Mouse (Mus musculus): ENCODE results near the gene Prickle4. TPM values are rescaled to one million over a fixed set of nuclear protein-coding genes. Genes with fewer than 3 reads are reported as not detected.

Gene Prickle4
- total RNA-seq (2022), result 1 to 10 TPM in 3 of 4 experiments, under 1 TPM in 1; 0.56 to 3.3 (median 2.3) TPM

DNA sequence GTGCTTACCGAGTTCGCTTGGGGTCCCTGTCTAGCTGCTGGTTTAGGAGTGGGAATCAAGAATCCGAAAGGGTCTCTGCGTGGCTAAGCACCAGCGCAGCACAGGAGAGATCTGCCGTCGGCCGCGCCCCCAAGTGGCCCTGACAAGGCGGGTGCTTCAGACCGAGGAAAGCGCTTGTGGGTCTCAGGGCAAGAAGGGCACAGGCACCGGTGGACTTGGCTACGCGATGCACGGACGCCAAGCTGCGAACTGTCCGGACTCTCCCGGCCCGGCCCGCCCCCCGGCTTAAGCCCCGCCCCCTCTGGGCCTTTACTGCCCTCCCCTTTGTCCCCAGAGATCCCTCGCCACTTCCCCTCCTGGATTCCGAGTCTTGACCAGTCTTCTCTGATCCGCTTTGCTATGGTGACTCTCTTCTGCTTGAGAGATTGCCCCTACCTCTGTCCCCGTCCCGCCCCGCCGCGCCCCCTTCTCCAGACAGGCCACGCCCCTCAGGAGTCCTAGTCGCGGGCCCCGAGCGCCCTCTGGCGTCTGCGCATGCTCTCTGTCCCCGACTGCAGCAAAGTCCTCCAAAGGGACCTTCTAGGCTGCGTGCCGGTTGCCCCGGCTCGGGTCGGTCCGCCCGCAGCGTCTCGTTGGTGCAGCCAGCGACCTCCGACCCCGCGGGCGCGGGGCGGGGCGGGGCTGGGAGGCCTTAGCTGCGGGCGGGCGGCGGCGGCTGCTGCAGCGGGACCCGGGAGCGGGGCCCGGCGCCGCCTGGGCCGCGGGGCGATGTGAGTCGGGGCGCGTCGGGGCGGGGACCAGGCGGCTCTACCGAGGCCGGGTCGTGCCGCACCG lies at the start of gene Prickle4:
Prickle4 (minus strand) TSS at position 234 of the 834 bp plus-strand sequence.
- peak; percentile 96 to 98 for DNase-seq (ENCODE audit: low spot score in 2 of 2)

GRCm38 (mm10) chr17:47744086-47744485 lies 49.5 kb upstream of the Prickle4 start:
- DNase-seq (ENCODE audit: low spot score in 2 of 2), result no peak

- no peak for DNase-seq (ENCODE audit: low spot score in 2 of 2)
Measured at GRCm38 (mm10) chr17:47742991-47743734, 48.6 kb upstream of the Prickle4 start.

GRCm38 (mm10) chr17:47740186-47740585 lies 45.6 kb upstream of the Prickle4 start:
- no peak for DNase-seq (ENCODE audit: low spot score in 2 of 2)

- peak; percentile 38 to 45 for DNase-seq (ENCODE audit: low spot score in 2 of 2)
Measured at GRCm38 (mm10) chr17:47738879-47739798, 44.6 kb upstream of the Prickle4 start.

DNA sequence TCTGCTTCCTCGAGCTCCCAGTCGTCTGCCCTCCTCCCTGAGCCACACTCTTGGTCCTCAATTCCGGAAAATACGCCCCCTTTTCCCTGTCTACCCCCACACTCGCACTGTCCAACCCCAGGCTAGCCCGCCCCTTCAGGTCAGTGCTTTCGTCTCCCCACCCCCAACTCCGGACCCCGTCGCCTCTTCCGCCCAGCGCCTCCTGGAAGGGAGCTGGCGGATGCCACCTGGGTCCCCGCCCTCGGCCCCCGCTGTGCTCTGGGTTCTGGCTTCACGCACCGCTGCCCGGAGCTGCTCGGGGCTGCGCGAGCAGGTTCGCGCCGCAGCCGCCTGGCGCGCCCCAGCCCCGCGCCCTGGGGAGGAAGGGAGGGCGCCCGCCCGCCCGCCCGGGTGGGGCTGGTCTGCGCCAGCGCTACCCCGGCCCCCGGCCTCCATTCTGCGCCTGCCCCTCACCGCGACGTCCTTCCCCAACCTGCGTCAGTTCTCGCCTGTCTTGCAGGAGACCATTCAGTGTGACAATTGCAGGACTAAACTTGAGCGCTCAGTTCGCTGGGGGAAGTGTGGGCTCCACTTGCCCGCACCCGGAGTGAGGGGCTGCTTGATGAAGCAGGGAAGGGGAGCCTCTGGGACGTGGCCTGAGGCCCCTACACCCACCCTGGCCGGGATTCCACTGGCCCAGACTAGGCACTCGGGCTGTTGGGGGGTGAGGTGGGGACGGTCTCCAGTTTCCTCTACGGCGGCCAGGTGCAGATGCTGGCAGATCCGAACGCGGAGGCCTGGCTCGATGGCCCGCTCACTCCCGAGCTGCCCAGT lies 43.7 kb upstream of the Prickle4 start:
- DNase-seq (ENCODE audit: low spot score in 2 of 2), result peak; percentile 65 to 76

- peak; percentile 92 to 95 for DNase-seq (ENCODE audit: low spot score in 2 of 2)
Measured at GRCm38 (mm10) chr17:47737271-47738065, 42.9 kb upstream of the Prickle4 start.

DNA sequence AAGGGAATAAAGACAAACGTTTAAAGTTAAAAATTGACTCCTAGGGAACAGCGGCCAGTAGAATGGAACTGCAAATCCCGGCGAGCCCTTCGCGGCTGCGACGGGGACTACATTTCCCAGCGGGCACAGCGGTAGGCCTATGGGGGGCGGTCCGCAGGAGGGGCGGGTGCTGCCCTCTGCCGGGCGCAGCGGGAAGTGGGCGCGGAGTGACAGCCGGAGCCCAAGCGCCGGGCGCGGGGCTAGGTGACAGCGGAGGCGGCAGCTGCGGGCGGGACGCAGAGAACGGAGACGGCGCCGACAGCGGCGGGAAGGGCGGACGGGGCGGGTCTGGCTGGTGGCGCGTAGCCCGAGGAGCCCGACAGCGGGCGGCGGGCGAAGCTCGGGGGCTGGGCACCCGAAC lies 42.3 kb upstream of the Prickle4 start, which contains the start of gene Tfeb:
Tfeb (plus strand) TSS at position 175 of the 400 bp plus-strand sequence.
- peak; percentile 96 for DNase-seq (ENCODE audit: low spot score in 2 of 2)

- no peak for DNase-seq (ENCODE audit: low spot score in 2 of 2)
Measured at GRCm38 (mm10) chr17:47735553-47736100, 41.1 kb upstream of the Prickle4 start.

- DNase-seq (ENCODE audit: low spot score in 2 of 2), result no peak
Measured at GRCm38 (mm10) chr17:47730633-47731575, 36.4 kb upstream of the Prickle4 start.

DNA sequence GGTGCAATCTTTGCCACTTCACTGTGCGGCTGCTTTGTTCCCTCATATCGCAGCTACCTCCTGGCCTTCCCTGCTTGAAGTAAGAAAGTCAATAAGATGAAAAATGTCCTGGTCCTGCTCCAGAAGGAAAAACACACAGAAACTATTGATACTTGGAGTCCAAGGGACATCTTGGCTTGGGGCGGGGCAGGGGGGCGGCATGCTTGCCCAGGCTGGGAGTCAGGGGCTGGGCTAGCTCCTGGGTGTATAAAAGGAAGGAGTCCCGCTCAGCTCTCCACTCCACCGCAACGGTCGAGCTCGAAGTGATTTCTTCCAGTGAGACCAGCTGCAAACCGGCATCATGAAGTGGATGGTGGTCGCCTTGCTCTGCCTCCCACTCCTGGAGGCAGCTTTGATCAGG lies 32.0 kb upstream of the Prickle4 start, which contains the start of gene Pgc:
Pgc (plus strand) TSS at position 277 of the 400 bp plus-strand sequence.
- no peak for DNase-seq (ENCODE audit: low spot score in 2 of 2)

DNA sequence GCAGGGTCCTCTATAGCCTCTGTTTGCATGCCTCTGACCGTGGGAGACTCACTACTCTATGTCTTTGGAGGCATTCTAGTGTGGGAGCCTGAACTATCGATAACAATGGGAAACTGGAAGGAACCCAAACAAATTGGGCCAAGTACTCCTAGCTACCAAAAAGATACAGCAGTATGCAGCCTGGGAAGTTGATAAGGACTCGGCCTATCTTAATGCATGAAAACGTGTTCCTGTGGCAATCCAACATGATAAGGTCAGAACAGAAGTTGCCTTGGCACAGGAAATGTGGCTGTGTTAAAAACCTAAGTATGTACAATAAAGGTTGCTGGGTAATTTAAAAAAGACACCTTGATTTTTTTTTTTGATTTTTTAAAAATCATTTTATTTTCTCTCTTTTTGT lies 26.6 kb upstream of the Prickle4 start:
- no peak for DNase-seq (ENCODE audit: low spot score in 2 of 2)

DNA sequence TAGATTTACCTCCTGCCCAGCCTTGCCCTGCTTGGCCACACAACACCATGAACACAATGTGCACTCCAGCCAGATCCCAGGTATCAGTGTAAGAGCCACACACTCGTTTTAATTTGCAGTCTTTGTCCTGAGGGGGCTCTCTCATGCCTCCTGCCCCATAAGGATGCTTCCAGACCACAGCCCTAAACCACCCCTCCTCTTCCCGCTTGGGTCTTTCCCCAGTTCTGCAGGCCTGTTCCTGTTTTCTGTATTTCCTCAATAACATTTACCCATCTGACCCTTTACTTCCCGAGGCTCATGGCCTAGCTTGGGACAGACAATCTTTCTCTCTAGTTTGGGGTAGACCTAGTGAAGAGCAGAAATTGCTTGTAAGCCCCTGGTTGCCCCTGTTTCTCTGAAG lies 20.5 kb upstream of the Prickle4 start:
- DNase-seq (ENCODE audit: low spot score in 2 of 2), result no peak

- DNase-seq (ENCODE audit: low spot score in 2 of 2), result no peak
Measured at GRCm38 (mm10) chr17:47712889-47713571, 18.5 kb upstream of the Prickle4 start.

- DNase-seq (ENCODE audit: low spot score in 2 of 2), result no peak
Measured at GRCm38 (mm10) chr17:47711883-47712282, 17.3 kb upstream of the Prickle4 start.

- DNase-seq (ENCODE audit: low spot score in 2 of 2), result no peak
Measured at GRCm38 (mm10) chr17:47710036-47710435, 15.5 kb upstream of the Prickle4 start.

GRCm38 (mm10) chr17:47708972-47709371 lies 14.4 kb upstream of the Prickle4 start:
- DNase-seq (ENCODE audit: low spot score in 2 of 2), result no peak

Data from gastrocnemius, adult 8-10 months (tissue).